Mouse (Mus musculus) hindbrain, embryonic 11.5 days (tissue): Measurements from ENCODE around the gene Itpka. TPM values are rescaled to one million over a fixed set of nuclear protein-coding genes. Genes with fewer than 3 reads are reported as not detected.

ENCODE experiments used
- ATAC-seq: fragments of 200-750 bp; cut with Nextera tagmentation; 2 replicates; pipeline ENCODE4 v1.8.0; 2017; ENCODE audit warnings: mild to moderate bottlenecking, moderate TSS enrichment, moderate library complexity; ENCODE audit not compliant: low FRiP score
- DNase-seq: peaks from one replicate; pipeline ENCODE4 v3.0.0-alpha.2; 2015; ENCODE audit warnings: low spot score
- H3K27ac ChIP-seq: fragments of 300-500 bp; sonication (generic); 2 replicates; pipeline ENCODE4 v1.5.1; 2014; ENCODE audit warnings: mild to moderate bottlenecking, low read depth, low read length
- H3K27me3 ChIP-seq: fragments of 300-500 bp; sonication (generic); 2 replicates; pipeline ENCODE4 v1.6.1; 2014; ENCODE audit warnings: mild to moderate bottlenecking, low read length, moderate library complexity, mixed read lengths; ENCODE audit not compliant: control insufficient read depth, insufficient read depth
- H3K36me3 ChIP-seq: fragments of 300-500 bp; sonication (generic); 2 replicates; pipeline ENCODE4 v1.6.1; 2014; ENCODE audit warnings: mild to moderate bottlenecking, low read length, moderate library complexity, mixed read lengths; ENCODE audit not compliant: control insufficient read depth, insufficient read depth
- H3K4me1 ChIP-seq: fragments of 300-500 bp; sonication (generic); replicated peaks from 2 replicates; pipeline ENCODE4 v1.6.1; 2014; ENCODE audit warnings: low read length, mixed read lengths; ENCODE audit not compliant: control insufficient read depth, insufficient read depth
- H3K4me2 ChIP-seq: fragments of 300-500 bp; sonication (generic); replicated peaks from 2 replicates; pipeline ENCODE4 v1.6.1; 2014; ENCODE audit warnings: mild to moderate bottlenecking, low read depth, low read length
- H3K4me3 ChIP-seq: fragments of 300-500 bp; sonication (generic); 2 replicates; pipeline ENCODE4 v1.5.1; 2014; ENCODE audit warnings: low read depth, low read length
- H3K9ac ChIP-seq: fragments of 300-500 bp; sonication (generic); 2 replicates; pipeline ENCODE4 v1.6.1; 2014; ENCODE audit warnings: low read depth, low read length
- H3K9me3 ChIP-seq: fragments of 300-500 bp; sonication (generic); 2 replicates; pipeline ENCODE4 v1.6.1; 2016; ENCODE audit warnings: low read length; ENCODE audit not compliant: control insufficient read depth
- WGBS: fragments of 180-500 bp; shearing (Covaris S2); extraction: QIAGEN DNeasy Blood & Tissue Kit; methylation state at CpG from one replicate; pipeline ENCODE4 v1.1.7; 2014; 5-methylcytosine and 5-hydroxymethylcytosine counted together
- polyA plus RNA-seq: library from polyadenylated mRNA; unstranded; fragments of >200 nt; fragmentation: Nextera tagmentation; extraction: Ambion mirVana; gene quantifications from 2 replicates; pipeline ENCODE4 v1.2.1, GENCODE M21; 2014

Gene Itpka
- polyA plus RNA-seq, 1 experiment from 2014 or later = 0.60 TPM

DNA sequence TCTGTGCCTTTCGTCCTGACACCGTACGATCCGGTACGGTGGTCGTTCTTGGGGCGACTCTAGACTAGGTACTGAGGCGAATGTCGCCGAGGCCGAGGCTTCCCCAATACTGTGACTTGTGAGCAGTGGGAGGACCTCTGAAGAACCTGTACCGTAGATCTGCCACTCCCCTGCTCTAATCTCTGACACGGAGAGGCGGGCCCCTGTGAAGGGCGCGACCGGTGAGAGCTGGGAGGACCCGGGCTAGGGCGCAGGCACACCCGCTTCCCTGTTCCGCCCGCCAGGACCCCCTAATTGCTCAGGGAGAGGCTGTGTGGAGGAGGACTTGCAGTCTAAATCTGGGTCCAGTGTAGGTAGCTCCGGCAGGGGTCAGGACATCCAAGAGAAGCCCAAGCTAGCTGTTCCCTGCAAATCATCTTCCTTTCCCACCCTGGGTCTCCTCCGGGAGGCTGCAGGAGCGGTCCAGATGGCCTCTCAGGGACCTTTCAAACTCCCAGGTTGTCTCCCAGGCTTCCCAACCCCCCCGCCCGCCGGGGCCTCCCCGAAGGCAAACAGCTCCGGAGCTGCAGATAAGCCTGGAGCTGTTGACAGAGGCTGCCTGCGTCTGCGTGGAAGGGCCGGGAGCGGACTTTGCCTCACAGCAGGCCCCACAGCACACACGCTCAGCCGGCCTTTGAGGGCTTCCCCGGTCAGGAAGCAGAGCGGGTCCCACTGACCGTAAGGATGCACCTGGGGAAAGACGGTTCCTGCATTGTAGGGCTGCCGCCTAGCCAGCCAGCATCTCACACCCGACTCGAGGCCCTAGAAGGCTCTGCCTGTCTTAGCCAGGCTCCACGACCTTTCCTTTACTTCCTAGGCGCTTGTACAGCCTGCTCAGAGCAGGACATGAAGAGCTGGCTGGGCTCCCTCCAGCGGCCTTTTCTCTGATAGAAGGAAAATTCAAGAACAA is 2.3 kb downstream of the Itpka start:
- peaks cover 37% of the 10 kb centered on the region for H3K27me3 ChIP-seq
- peaks cover 19% of the 10 kb centered on the region for H3K4me1 ChIP-seq
- H3K9me3 ChIP-seq = no peaks in the 10 kb centered on the region
- ATAC-seq (no peak), DNase-seq (peak; percentile 53)
- H3K4me2 ChIP-seq = peak overlapping the region; percentile 25
- H3K4me3 ChIP-seq = peak overlapping the region; percentile 16
- 0 out of 2 replicates have a peak overlapping the region, but pooled peaks have one; percentile 11 for H3K9ac ChIP-seq
- WGBS = 3% methylated on average over 46 of the region's 46 CpGs
- H3K27ac ChIP-seq = no peak overlapping the region
- no peaks in the 10 kb centered on the region for H3K36me3 ChIP-seq

DNA sequence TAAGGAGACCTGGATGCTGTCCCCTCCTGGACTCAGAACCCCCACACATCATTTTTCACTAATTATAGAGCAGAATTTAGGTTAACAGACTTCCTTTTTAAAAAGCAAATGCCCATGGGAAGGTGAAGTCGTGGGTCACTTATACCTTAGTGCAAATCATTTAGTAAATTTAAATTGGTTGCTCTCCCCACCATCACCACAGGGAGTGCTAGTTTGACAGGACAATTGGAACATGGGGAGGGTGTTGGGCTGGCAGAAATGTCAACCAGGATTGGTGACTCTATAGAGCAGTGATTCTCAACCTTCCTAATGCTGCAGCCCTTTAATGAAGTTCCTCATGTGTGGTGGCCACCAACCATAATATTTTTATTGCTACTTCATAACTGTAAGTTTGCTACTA is 3.1 kb downstream of the Itpka start:
- Histone ChIP-seq H3K4me3 (no peak overlapping the region), H3K36me3 (no peaks in the 10 kb centered on the region), H3K4me1 (peaks cover 19% of the 10 kb centered on the region), H3K9me3 (no peaks in the 10 kb centered on the region), H3K27ac (no peak overlapping the region), H3K27me3 (peaks cover 37% of the 10 kb centered on the region), H3K9ac (no peak overlapping the region), H3K4me2 (no peak overlapping the region)
- DNase-seq (peak; percentile 23), ATAC-seq (no peak)
- 19% methylated on average over 1 of the region's 1 CpGs for WGBS

DNA sequence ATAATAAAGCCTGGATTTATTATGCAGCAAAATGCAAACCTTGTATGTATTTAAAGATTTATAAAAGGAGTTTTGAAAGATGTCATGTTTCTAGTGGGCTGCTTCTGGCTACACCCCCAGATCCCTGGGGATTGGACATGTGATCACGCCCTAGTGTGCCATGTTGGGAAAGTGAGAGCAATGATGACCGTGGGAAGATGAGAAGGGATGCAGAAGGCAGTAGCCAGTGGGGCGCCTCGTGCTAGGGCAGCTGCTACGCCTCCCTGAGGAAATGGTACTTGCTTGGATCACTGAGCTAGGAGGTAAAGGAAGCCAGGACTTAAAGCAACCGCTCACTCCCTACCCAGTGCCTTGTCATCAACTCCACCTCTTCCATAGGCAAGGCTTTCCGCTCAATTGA is 5.4 kb downstream of the Itpka start:
- no peak for DNase-seq
- no peak for ATAC-seq
- Histone ChIP-seq H3K27ac (no peak overlapping the region), H3K4me1 (peaks cover 13% of the 10 kb centered on the region), H3K36me3 (no peaks in the 10 kb centered on the region), H3K4me2 (no peak overlapping the region), H3K4me3 (no peak overlapping the region), H3K9ac (no peak overlapping the region), H3K27me3 (peaks cover 34% of the 10 kb centered on the region), H3K9me3 (no peaks in the 10 kb centered on the region)
- WGBS = 79% methylated on average over 7 of the region's 7 CpGs

DNA sequence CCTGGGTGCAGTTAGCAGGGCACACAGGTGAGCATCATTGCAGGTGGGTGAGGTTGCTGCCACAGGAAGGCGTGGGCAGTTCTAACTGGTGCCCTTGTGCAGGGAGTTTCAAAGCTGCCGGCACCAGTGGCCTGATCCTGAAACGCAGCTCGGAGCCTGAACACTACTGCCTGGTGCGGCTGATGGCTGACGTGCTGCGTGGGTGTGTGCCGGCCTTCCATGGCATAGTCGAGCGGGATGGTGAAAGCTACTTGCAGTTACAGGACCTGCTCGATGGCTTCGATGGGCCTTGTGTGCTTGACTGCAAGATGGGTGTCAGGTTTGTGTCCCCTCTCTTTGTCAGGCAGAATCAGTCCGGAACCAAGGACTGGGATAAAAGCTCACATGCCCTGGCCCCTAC is 7.1 kb downstream of the Itpka start:
- H3K9ac ChIP-seq = no peak overlapping the region
- no peak overlapping the region for H3K27ac ChIP-seq
- H3K36me3 ChIP-seq = no peaks in the 10 kb centered on the region
- peaks cover 6% of the 10 kb centered on the region for H3K4me1 ChIP-seq
- no peak for ATAC-seq
- no peak for DNase-seq
- no peak overlapping the region for H3K4me2 ChIP-seq
- no peak overlapping the region for H3K4me3 ChIP-seq
- H3K9me3 ChIP-seq = no peaks in the 10 kb centered on the region
- peaks cover 19% of the 10 kb centered on the region for H3K27me3 ChIP-seq
- WGBS = 72% methylated on average over 13 of the region's 13 CpGs

DNA sequence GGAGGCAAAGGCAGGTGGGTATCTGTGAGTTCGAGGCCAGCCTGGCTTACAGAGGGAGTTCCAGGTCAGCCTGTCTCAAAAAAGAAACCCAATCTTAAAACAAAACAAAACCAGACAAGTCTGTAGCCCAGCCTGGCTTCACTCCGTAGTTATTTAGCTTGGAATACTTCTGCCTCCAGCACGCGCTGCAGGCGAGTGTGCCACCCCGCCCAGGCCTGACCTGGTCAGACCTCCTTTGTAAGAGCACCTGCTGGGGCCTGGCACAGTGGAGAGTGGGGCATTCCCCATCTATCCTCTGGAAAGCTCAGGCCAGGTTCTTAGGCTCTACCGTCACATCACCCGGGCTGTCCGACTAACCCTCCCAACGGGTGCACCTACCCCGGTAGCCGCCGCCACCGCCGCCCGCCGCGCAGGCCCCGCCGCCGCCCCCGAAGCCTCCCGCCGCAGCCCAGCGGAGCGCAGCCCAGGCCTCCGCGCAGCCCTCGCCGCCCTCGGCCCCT is 15.5 kb downstream of the Itpka start:
- H3K27ac ChIP-seq = no peak overlapping the region
- DNase-seq = peak; percentile 36

DNA sequence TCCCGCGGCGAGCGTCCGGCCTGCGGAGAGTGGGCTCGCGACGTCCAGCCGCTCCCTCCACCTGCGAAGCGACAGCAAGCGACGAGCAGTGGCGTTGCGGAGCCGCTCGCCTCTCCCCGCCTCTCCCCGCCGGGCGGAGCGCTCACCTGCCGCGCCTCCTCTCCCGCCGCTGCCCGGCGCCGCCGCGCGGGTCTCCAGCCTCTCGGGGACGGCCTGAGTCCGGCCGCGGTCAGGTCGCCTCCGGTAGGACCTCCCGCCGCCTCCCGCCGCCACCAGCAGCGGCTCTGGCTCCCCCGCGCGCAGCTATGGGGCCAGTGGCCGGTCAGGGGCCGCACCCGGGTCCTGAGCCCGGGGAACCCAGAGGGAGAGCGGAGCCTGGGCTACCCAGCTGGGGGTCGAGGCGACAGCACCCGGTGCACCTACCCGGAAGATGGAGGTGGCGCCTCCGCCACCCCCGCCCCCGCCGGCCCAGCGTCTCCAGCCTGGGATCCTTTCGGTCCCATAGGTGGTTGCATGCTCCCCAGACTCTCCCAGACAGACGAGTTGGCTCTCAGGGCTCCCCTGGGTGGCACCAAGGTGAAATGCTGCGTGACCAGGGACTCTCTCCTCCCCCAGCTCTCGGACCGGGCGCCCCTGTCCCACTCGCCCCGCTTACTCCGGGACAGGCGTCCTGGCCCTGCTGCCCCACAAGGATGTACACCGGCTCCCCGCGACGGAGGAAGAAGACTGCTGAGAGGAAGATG is 16.1 kb downstream of the Itpka start:
- H3K36me3 ChIP-seq = no peaks in the 10 kb centered on the region
- peaks cover 10% of the 10 kb centered on the region; the same call in 1 of the 2 replicates for H3K4me1 ChIP-seq
- DNase-seq = peak; percentile 56
- no peak overlapping the region for H3K27ac ChIP-seq
- H3K27me3 ChIP-seq = peaks cover 46% of the 10 kb centered on the region
- no peaks in the 10 kb centered on the region for H3K9me3 ChIP-seq
- ATAC-seq = peak; percentile 63
- H3K4me2 ChIP-seq = peak overlapping the region; percentile 98
- peak overlapping the region; percentile 55 for H3K9ac ChIP-seq
- WGBS = 1% methylated on average over 36 of the region's 77 CpGs
- peak overlapping the region; percentile 64 for H3K4me3 ChIP-seq

More for the DNA sequence above, 15.5 kb downstream of the Itpka start:
- Histone ChIP-seq H3K4me1 (peaks cover 10% of the 10 kb centered on the region; the same call in 1 of the 2 replicates), H3K4me3 (peak overlapping the region; percentile 64), H3K4me2 (peak overlapping the region; percentile 98), H3K36me3 (no peaks in the 10 kb centered on the region), H3K9ac (peak overlapping the region; percentile 55), H3K9me3 (no peaks in the 10 kb centered on the region), H3K27me3 (peaks cover 46% of the 10 kb centered on the region)
- ATAC-seq = peak; percentile 66
- 4% methylated on average over 14 of the region's 31 CpGs for WGBS

DNA sequence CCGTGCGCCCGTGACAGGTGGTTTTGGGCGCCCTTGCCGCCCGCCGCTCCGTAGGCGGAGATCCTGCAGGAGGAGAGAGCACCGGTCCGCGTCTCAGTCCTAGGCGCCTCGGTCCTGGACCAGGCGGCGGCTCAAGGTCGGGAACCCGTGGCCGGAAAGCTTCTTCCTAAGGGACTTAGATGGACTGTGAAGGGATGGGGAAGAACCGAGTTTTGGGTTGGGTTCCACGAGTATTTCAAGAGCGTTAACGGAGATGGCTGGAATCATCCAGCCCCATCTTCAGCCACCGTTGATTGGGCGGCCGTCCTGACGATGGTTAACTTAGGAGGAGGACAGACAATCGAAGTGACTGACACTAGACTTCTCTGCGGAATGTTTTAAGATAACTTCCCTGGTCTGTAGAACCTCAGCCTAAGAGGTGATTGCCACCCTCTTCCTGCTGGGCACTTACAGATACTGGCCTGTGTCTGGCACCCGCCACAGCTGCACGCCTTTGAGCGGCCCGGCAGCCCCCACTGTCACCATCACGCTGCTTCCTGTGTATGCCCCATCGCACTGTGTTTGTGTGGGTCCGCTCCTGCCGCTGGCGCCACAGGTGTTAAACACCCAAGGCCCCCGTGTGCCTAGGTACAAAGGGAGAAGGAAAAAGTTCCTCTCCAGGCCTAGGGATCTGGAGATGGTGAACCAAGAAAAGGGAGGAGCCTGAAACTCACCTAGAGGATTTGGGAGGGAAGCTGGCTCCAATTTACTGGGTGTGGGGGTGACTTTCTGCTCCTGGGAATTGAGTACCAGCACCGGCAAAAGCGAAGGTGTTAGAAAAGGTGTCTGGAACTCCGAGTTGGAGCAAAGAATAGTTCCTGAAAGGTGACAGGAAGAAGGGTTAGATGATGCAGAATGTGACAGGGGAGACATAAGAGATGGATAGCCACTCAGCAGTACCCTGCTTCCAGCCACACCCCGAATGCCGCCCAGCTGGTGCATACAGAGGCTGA is 17.0 kb downstream of the Itpka start:
- DNase-seq = no peak
- Histone ChIP-seq H3K9me3 (no peaks in the 10 kb centered on the region), H3K4me1 (peaks cover 10% of the 10 kb centered on the region; the same call in 1 of the 2 replicates), H3K4me2 (peak overlapping the region; percentile 98), H3K36me3 (0 out of 2 replicates have a peak, but pooled peaks cover 2% of the 10 kb centered on the region), H3K27me3 (peaks cover 44% of the 10 kb centered on the region), H3K27ac (no peak overlapping the region), H3K9ac (no peak overlapping the region), H3K4me3 (peak overlapping the region; percentile 64)
- 6% methylated on average over 43 of the region's 44 CpGs for WGBS
- no peak for ATAC-seq

DNA sequence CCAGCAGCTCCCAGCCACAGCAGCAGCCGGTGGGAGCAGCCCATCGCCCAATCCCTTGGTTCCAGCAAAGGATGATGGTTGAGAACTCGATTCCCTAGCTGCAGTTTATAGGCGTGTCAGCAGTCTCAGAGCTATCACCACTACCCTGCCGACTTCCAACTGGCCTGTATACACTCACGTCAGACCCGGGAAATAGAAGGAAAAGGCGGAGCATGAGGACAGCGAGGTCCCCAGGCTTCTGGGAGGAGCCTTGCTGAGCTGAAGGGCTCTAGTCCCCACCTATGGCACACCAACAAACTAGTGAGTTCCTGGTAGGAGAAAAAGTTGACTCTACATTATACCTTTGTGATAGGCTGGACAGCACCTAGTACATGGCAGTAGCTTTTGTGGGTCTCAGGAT is 18.1 kb downstream of the Itpka start, which contains the start of gene Ltk:
Gene Ltk (minus strand): TSS at position 181 of the 400 bp plus-strand sequence.
- Histone ChIP-seq H3K27ac (no peak within 1 kb of the TSS), H3K9ac (no peak within 1 kb of the TSS), H3K4me2 (no peak within 1 kb of the TSS), H3K9me3 (no peaks in the 10 kb centered on the region), H3K4me1 (peaks cover 10% of the 10 kb centered on the region; the same call in 1 of the 2 replicates), H3K27me3 (peaks cover 44% of the 10 kb centered on the region), H3K4me3 (no peak within 1 kb of the TSS), H3K36me3 (0 out of 2 replicates have a peak, but pooled peaks cover 3% of the 10 kb centered on the region)
- 20% methylated on average over 9 of the region's 9 CpGs for WGBS
- DNase-seq (no peak), ATAC-seq (no peak)
